Mouse (Mus musculus): ENCODE data around the gene Golga2.

Gene Golga2

GRCm38 (mm10) chr2:32342039-32342438 is 54.9 kb downstream of the Golga2 start:
- no peak for DNase-seq (ENCODE audit: low read depth in 1 of 2, low spot score in 2 of 2)

GRCm38 (mm10) chr2:32342539-32343350 is 55.6 kb downstream of the Golga2 start:
- DNase-seq (ENCODE audit: low read depth in 1 of 2, low spot score in 2 of 2) = no peak

GRCm38 (mm10) chr2:32343351-32343671 is 56.1 kb downstream of the Golga2 start:
- DNase-seq (ENCODE audit: low read depth in 1 of 2, low spot score in 2 of 2) = no peak

- DNase-seq (ENCODE audit: low read depth in 1 of 2, low spot score in 2 of 2) = no peak
These were observed 56.9 kb downstream of the Golga2 start for GRCm38 (mm10) chr2:32344056-32344455.

- DNase-seq (ENCODE audit: low read depth in 1 of 2, low spot score in 2 of 2) = no peak
These were observed 57.6 kb downstream of the Golga2 start for GRCm38 (mm10) chr2:32344598-32345321.

- no peak for DNase-seq (ENCODE audit: low read depth in 1 of 2, low spot score in 2 of 2)
These were observed 59.8 kb downstream of the Golga2 start for GRCm38 (mm10) chr2:32347019-32347418.

GRCm38 (mm10) chr2:32348311-32348710 is 61.1 kb downstream of the Golga2 start:
- DNase-seq (ENCODE audit: low read depth in 1 of 2, low spot score in 2 of 2) = no peak

GRCm38 (mm10) chr2:32349625-32350255 is 62.6 kb downstream of the Golga2 start:
- no peak for DNase-seq (ENCODE audit: low read depth in 1 of 2, low spot score in 2 of 2)

GRCm38 (mm10) chr2:32350471-32351051 is 63.4 kb downstream of the Golga2 start:
- DNase-seq (ENCODE audit: low read depth in 1 of 2, low spot score in 2 of 2) = no peak

- DNase-seq (ENCODE audit: low read depth in 1 of 2, low spot score in 2 of 2) = no peak
These were observed 64.3 kb downstream of the Golga2 start for GRCm38 (mm10) chr2:32351471-32351961.

- no peak for DNase-seq (ENCODE audit: low read depth in 1 of 2, low spot score in 2 of 2)
These were observed 65.2 kb downstream of the Golga2 start, which contains the start of gene Ciz1 for GRCm38 (mm10) chr2:32352151-32353006. Gene Ciz1 (plus strand): TSS chr2:32352327.

GRCm38 (mm10) chr2:32353007-32353542 is 65.9 kb downstream of the Golga2 start, which contains the start of gene Dnm1:
Gene Dnm1 (minus strand): TSS chr2:32353338.
- DNase-seq (ENCODE audit: low read depth in 1 of 2, low spot score in 2 of 2) = peak; percentile 45 to 80

GRCm38 (mm10) chr2:32353836-32354235 is 66.7 kb downstream of the Golga2 start:
- no peak for DNase-seq (ENCODE audit: low read depth in 1 of 2, low spot score in 2 of 2)

GRCm38 (mm10) chr2:32354336-32354895 is 67.2 kb downstream of the Golga2 start:
- DNase-seq (ENCODE audit: low read depth in 1 of 2, low spot score in 2 of 2) = no peak

GRCm38 (mm10) chr2:32356216-32356615 is 69.0 kb downstream of the Golga2 start:
- no peak for DNase-seq (ENCODE audit: low read depth in 1 of 2, low spot score in 2 of 2)
